Mouse (Mus musculus): Measurements from ENCODE around the gene Slc22a3. TPM values are rescaled to one million over a fixed set of nuclear protein-coding genes. Genes with fewer than 3 reads are reported as not detected.
A peak's percentile ranks its signal among the peaks of the same experiment; 100 is the strongest.

Gene Slc22a3
- polyA plus RNA-seq, 1 experiment from 2014 or later, result 0.77 TPM

DNA sequence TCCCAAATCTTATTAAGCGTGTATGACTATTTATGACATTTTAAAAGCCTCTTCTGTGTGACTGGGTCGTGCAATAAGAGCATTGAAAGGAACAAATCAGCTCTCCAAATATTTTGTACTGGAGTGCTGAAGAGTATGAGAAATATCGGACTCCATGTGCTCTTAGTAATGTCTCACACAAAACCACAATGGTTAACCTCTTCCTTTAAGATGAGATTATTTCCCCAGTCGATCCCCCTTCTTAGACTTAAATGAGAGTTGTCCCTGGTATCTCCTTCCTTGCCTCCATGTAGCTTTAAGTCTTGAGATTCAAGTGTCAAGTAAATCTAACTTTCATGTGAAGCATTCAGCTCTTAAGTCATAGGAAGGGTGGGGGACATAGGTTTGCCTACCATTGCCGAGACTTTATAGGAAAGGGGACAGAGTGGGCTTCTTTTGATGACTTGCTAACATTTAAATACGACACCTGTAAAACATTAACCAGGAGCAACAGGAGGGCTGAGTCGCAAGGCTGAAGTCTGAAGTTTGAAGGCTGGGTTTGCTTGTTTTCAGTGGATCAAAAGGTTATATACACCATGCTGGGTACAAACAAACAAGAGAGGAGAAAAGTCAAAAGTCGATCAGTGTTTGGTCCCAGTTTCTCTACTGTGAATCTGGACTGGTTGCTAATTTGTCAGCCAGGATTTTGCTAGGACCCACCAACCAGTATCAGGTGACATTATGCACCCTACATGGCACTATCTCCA, 122.3 kb downstream of the Slc22a3 start:
- peaks cover 8% of the 10 kb centered on the region; the same call in 1 of the 2 replicates for H3K4me1 ChIP-seq
- no peak for ATAC-seq (ENCODE audit: low FRiP score)
- no peaks in the 10 kb centered on the region for H3K27me3 ChIP-seq
- no peak overlapping the region for H3K4me3 ChIP-seq
- WGBS, result 68% methylated on average over 8 of the region's 8 CpGs
- H3K9me3 ChIP-seq (replicated peaks), result 0 out of 2 replicates have a peak, but pooled peaks cover 2% of the 10 kb centered on the region
- H3K36me3 ChIP-seq, result no peaks in the 10 kb centered on the region
- no peak overlapping the region for H3K9ac ChIP-seq
- no peak overlapping the region for H3K4me2 ChIP-seq (replicated peaks)
- H3K27ac ChIP-seq, result no peak overlapping the region

DNA sequence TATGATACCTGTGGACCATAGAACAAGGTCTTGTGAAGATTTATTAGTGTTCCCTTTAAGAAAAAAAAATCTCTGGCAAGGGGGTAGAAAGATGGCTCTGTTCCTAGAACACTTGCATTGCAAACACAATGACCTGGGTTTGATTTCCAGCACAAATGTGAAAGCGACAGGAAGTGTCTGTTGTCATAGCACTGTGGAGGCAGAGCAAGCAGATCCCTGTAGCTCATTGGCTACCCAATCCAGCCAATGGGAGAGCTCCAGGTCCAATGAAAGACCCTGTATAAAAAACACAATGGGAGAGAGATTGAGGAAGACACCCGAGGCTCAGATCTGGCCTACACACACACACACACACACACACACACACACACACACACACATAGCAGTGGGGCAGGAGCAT, 125.0 kb downstream of the Slc22a3 start:
- Histone ChIP-seq H3K9me3 (replicated peaks) (no peaks in the 10 kb centered on the region), H3K9ac (no peak overlapping the region), H3K4me2 (replicated peaks) (no peak overlapping the region), H3K27me3 (no peaks in the 10 kb centered on the region), H3K4me1 (peaks cover 8% of the 10 kb centered on the region; the same call in 1 of the 2 replicates), H3K36me3 (no peaks in the 10 kb centered on the region), H3K4me3 (no peak overlapping the region), H3K27ac (no peak overlapping the region)
- WGBS, result 22% methylated on average over 2 of the region's 2 CpGs
- peak; percentile 81 for ATAC-seq (ENCODE audit: low FRiP score)

- H3K27ac ChIP-seq, result no peak overlapping the region
- H3K4me3 ChIP-seq, result no peak overlapping the region
- H3K36me3 ChIP-seq, result no peaks in the 10 kb centered on the region
- H3K27me3 ChIP-seq, result no peaks in the 10 kb centered on the region
- H3K9ac ChIP-seq, result no peak overlapping the region
- no peak for ATAC-seq (ENCODE audit: low FRiP score)
- H3K4me1 ChIP-seq, result peaks cover 8% of the 10 kb centered on the region; the same call in 1 of the 2 replicates
- no peaks in the 10 kb centered on the region for H3K9me3 ChIP-seq (replicated peaks)
- no peak overlapping the region for H3K4me2 ChIP-seq (replicated peaks)
- WGBS, result 89% methylated on average over 2 of the region's 2 CpGs
These were observed 125.9 kb downstream of the Slc22a3 start for GRCm38 (mm10) chr17:12381579-12381978.

GRCm38 (mm10) chr17:12380287-12380686, 127.2 kb downstream of the Slc22a3 start:
- Histone ChIP-seq H3K4me2 (replicated peaks) (no peak overlapping the region), H3K4me3 (no peak overlapping the region), H3K27me3 (no peaks in the 10 kb centered on the region), H3K9ac (no peak overlapping the region), H3K9me3 (replicated peaks) (no peaks in the 10 kb centered on the region), H3K27ac (no peak overlapping the region), H3K4me1 (peaks cover 8% of the 10 kb centered on the region; the same call in 1 of the 2 replicates), H3K36me3 (no peaks in the 10 kb centered on the region)
- 91% methylated on average over 4 of the region's 4 CpGs for WGBS
- no peak for ATAC-seq (ENCODE audit: low FRiP score)

- WGBS, result 92% methylated on average over 11 of the region's 11 CpGs
- Histone ChIP-seq H3K4me3 (no peak within 1 kb of the TSS), H3K9me3 (replicated peaks) (no peaks in the 10 kb centered on the region), H3K36me3 (no peaks in the 10 kb centered on the region), H3K27ac (no peak within 1 kb of the TSS), H3K4me2 (replicated peaks) (no peak within 1 kb of the TSS), H3K27me3 (no peaks in the 10 kb centered on the region), H3K4me1 (peaks cover 8% of the 10 kb centered on the region; the same call in 1 of the 2 replicates), H3K9ac (no peak within 1 kb of the TSS)
- ATAC-seq (ENCODE audit: low FRiP score), result no peak
These were observed 129.4 kb downstream of the Slc22a3 start, which contains the start of gene Plg for GRCm38 (mm10) chr17:12377981-12378705. TSS of gene Plg (plus strand) at chr17:12378608.

DNA sequence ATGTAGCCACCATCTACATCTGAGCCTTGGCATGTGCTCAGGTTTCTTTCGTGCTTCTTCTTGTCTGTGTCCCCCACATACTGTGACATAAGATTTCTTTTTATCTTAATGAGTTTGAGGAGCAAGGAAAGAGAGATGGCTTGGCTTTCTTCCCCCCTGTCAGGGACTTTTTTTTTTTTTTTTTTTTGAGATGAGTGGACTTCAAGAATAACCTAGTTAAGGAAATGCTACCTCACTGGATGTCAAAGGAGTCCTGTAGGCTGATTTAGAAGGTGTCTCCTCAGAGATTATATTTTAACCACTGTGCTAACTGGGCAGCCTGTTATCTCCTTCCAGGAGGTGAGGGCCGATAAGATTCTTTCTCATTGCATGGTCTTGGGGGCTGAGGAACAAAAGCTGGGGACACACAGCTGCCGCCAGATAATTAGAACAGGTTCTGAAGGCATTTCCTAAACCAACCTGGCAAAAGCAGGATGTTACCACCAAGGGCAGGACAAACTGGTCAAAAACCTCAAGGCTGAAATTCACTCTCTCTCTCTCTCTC, 133.8 kb downstream of the Slc22a3 start:
- Histone ChIP-seq H3K9me3 (replicated peaks) (no peaks in the 10 kb centered on the region), H3K4me2 (replicated peaks) (no peak overlapping the region), H3K27me3 (no peaks in the 10 kb centered on the region), H3K27ac (no peak overlapping the region), H3K4me3 (no peak overlapping the region), H3K9ac (no peak overlapping the region), H3K36me3 (no peaks in the 10 kb centered on the region), H3K4me1 (no peaks in the 10 kb centered on the region)
- 77% methylated on average over 3 of the region's 3 CpGs for WGBS
- no peak for ATAC-seq (ENCODE audit: low FRiP score)

DNA sequence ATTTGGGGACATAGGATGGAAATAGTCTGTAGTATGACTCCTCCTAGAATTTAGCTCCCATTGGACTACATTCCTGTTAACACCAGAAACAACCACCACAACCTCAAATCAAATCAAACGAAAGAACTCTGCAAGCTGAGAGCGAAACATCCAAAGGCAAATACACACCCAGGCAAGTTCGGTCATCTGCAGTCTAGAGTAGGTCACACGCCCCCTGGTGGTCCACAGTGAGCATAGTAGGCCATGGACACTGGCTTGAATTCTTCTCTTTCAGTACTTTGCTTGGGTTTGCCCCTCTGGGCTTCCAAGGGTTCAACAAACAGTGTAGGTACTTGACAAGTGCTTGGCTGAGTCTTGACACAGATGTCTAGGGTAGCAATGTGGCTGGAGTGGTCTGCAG, 135.5 kb downstream of the Slc22a3 start:
- Histone ChIP-seq H3K27ac (no peak overlapping the region), H3K4me2 (replicated peaks) (0 out of 2 replicates have a peak overlapping the region, but pooled peaks have one; percentile 36), H3K9me3 (replicated peaks) (no peaks in the 10 kb centered on the region), H3K36me3 (no peaks in the 10 kb centered on the region), H3K27me3 (no peaks in the 10 kb centered on the region), H3K4me3 (no peak overlapping the region), H3K4me1 (no peaks in the 10 kb centered on the region), H3K9ac (no peak overlapping the region)
- ATAC-seq (ENCODE audit: low FRiP score), result 0 out of 2 replicates have a peak, but pooled peaks have one; percentile 33
- WGBS, result 28% methylated on average over 4 of the region's 4 CpGs

GRCm38 (mm10) chr17:12371310-12371925, 136.1 kb downstream of the Slc22a3 start:
- peak; percentile 25; the same call in 1 of the 2 replicates for ATAC-seq (ENCODE audit: low FRiP score)
- 36% methylated on average over 10 of the region's 10 CpGs for WGBS
- no peaks in the 10 kb centered on the region for H3K36me3 ChIP-seq
- no peak overlapping the region for H3K27ac ChIP-seq
- H3K27me3 ChIP-seq, result no peaks in the 10 kb centered on the region
- H3K4me2 ChIP-seq (replicated peaks), result peak overlapping the region; percentile 36; the same call in 1 of the 2 replicates
- no peaks in the 10 kb centered on the region for H3K9me3 ChIP-seq (replicated peaks)
- H3K9ac ChIP-seq, result no peak overlapping the region
- no peak overlapping the region for H3K4me3 ChIP-seq
- H3K4me1 ChIP-seq, result no peaks in the 10 kb centered on the region

GRCm38 (mm10) chr17:12370289-12370688, 137.2 kb downstream of the Slc22a3 start:
- Histone ChIP-seq H3K4me2 (replicated peaks) (no peak overlapping the region), H3K36me3 (no peaks in the 10 kb centered on the region), H3K9ac (no peak overlapping the region), H3K4me3 (no peak overlapping the region), H3K9me3 (replicated peaks) (no peaks in the 10 kb centered on the region), H3K27ac (no peak overlapping the region), H3K27me3 (no peaks in the 10 kb centered on the region), H3K4me1 (no peaks in the 10 kb centered on the region)
- ATAC-seq (ENCODE audit: low FRiP score), result no peak
- 91% methylated on average over 4 of the region's 4 CpGs for WGBS

GRCm38 (mm10) chr17:12369393-12369792, 138.1 kb downstream of the Slc22a3 start:
- H3K36me3 ChIP-seq, result no peaks in the 10 kb centered on the region
- H3K9me3 ChIP-seq (replicated peaks), result no peaks in the 10 kb centered on the region
- no peak overlapping the region for H3K27ac ChIP-seq
- H3K4me1 ChIP-seq, result peaks cover under 1% of the 10 kb centered on the region; the same call in 1 of the 2 replicates
- H3K4me2 ChIP-seq (replicated peaks), result no peak overlapping the region
- ATAC-seq (ENCODE audit: low FRiP score), result no peak
- WGBS, result 71% methylated on average over 5 of the region's 5 CpGs
- no peak overlapping the region for H3K9ac ChIP-seq
- no peak overlapping the region for H3K4me3 ChIP-seq
- no peaks in the 10 kb centered on the region for H3K27me3 ChIP-seq

All from hindbrain, embryonic 12.5 days (tissue).